ENCODE assay signal across 8 mouse cellular contexts in genomic region chr1:63446721-63447120, GRCm38 (mm10). TPM values are rescaled to one million over a fixed set of nuclear protein-coding genes. Genes with fewer than 3 reads are reported as not detected.
DNase-seq lines count a peak whose midpoint lies in the region; ATAC-seq and TF ChIP-seq lines count a peak whose summit lies in the region.

No protein-coding gene starts in this region.

- H3K27me3 ChIP-seq in ES-Bruce4 (ENCODE audit: control insufficient read depth, insufficient read depth, low read length, poor library complexity, severe bottlenecking): no peaks in the 10 kb centered on the region
- no peaks in the 10 kb centered on the region for H3K27me3 ChIP-seq in forebrain, postnatal 0 days (ENCODE audit: insufficient read depth, low read length)
- H3K27me3 ChIP-seq in liver, postnatal 0 days (ENCODE audit: insufficient read depth, low read length): peaks cover 24% of the 10 kb centered on the region

- no peak for DNase-seq in gastrocnemius, adult 2 months
- no peak for DNase-seq in gastrocnemius, adult 8-10 months (ENCODE audit: low spot score in 2 of 2)
- DNase-seq in forebrain, postnatal 0 days: no peak
- no peak for DNase-seq in liver, postnatal 0 days
- DNase-seq in kidney, adult 9 months: no peak
- DNase-seq in embryo, embryonic 10 days (ENCODE audit: low spot score): no peak

- no peak for ATAC-seq in forebrain, postnatal 0 days
- no peak for ATAC-seq in liver, postnatal 0 days
- no peak for ATAC-seq in megakaryocyte progenitor cell, adult 5-6 weeks (replicated peaks; ENCODE audit: poor library complexity)

- H3K4me2 ChIP-seq in forebrain, postnatal 0 days (ENCODE audit: low read depth): peak overlapping the region; percentile 94
- peak overlapping the region; percentile 64; the same call in 1 of the 2 replicates for H3K4me2 ChIP-seq in liver, postnatal 0 days (ENCODE audit: low read depth, low read length)

- peak overlapping the region; percentile 75 for H3K4me3 ChIP-seq in gastrocnemius, adult 2 months
- peak overlapping the region; percentile 78 for H3K4me3 ChIP-seq in ES-Bruce4 (ENCODE audit: low read depth, low read length)
- H3K4me3 ChIP-seq in forebrain, postnatal 0 days (ENCODE audit: low read depth, low read length): peak overlapping the region; percentile 71
- H3K4me3 ChIP-seq in liver, postnatal 0 days (ENCODE audit: low read depth, low read length): peak overlapping the region; percentile 48

- no peak for TF ChIP-seq POLR2A in ES-Bruce4 (IDR thresholded peaks at IDR 0.05; ENCODE audit: insufficient read depth, low read length)

- no peaks in the 10 kb centered on the region for H3K9me3 ChIP-seq in ES-Bruce4 (replicated peaks; ENCODE audit: control insufficient read depth, insufficient read depth, low read length, poor library complexity, severe bottlenecking)
- no peaks in the 10 kb centered on the region for H3K9me3 ChIP-seq in forebrain, postnatal 0 days (ENCODE audit: low read length)
- no peaks in the 10 kb centered on the region for H3K9me3 ChIP-seq in liver, postnatal 0 days (ENCODE audit: low read length)

- intact Hi-C loops in gastrocnemius, adult 2 months (cut with DNase I): no loop called here

- no peak for TF ChIP-seq CTCF in gastrocnemius, adult 2 months (IDR thresholded peaks at IDR 0.05)
- TF ChIP-seq CTCF in ES-Bruce4 (IDR thresholded peaks at IDR 0.05; ENCODE audit: low read depth, low read length): no peak
- TF ChIP-seq CTCF in forebrain, postnatal 0 days (IDR thresholded peaks at IDR 0.05; ENCODE audit: low read depth): no peak
- no peak for TF ChIP-seq CTCF in liver, postnatal 0 days (IDR thresholded peaks at IDR 0.05; ENCODE audit: low read depth)

- 56% methylated on average over 2 of the region's 2 CpGs for WGBS in forebrain, postnatal 0 days
- WGBS in liver, postnatal 0 days (ENCODE audit: insufficient replicate concordance): 68% methylated on average over 2 of the region's 2 CpGs

- no peak overlapping the region for H3K27ac ChIP-seq in gastrocnemius, adult 2 months
- no peak overlapping the region for H3K27ac ChIP-seq in ES-Bruce4 (ENCODE audit: insufficient read depth, low read length)
- H3K27ac ChIP-seq in forebrain, postnatal 0 days (ENCODE audit: low read depth, low read length): no peak overlapping the region
- H3K27ac ChIP-seq in liver, postnatal 0 days (ENCODE audit: low read depth): no peak overlapping the region

- H3K36me3 ChIP-seq in ES-Bruce4 (ENCODE audit: control insufficient read depth, insufficient read depth, low read length, poor library complexity, severe bottlenecking): peaks cover 15% of the 10 kb centered on the region; the same call in 1 of the 2 replicates
- H3K36me3 ChIP-seq in forebrain, postnatal 0 days (ENCODE audit: insufficient read depth): no peaks in the 10 kb centered on the region
- no peaks in the 10 kb centered on the region for H3K36me3 ChIP-seq in liver, postnatal 0 days (replicated peaks; ENCODE audit: insufficient read depth, low read length)

- peak overlapping the region; percentile 95 for H3K9ac ChIP-seq in ES-Bruce4 (ENCODE audit: low read depth, poor library complexity, severe bottlenecking)
- peak overlapping the region; percentile 85 for H3K9ac ChIP-seq in forebrain, postnatal 0 days
- H3K9ac ChIP-seq in liver, postnatal 0 days (replicated peaks): no peak overlapping the region

- peaks cover 1% of the 10 kb centered on the region for H3K4me1 ChIP-seq in ES-Bruce4 (ENCODE audit: control insufficient read depth, insufficient read depth, low read length)
- no peaks in the 10 kb centered on the region; the same call in 1 of the 2 replicates for H3K4me1 ChIP-seq in forebrain, postnatal 0 days (ENCODE audit: insufficient read depth)
- no peaks in the 10 kb centered on the region; the same call in 1 of the 2 replicates for H3K4me1 ChIP-seq in liver, postnatal 0 days (ENCODE audit: insufficient read depth)

- no peak for TF ChIP-seq EP300 in ES-Bruce4 (IDR thresholded peaks at IDR 0.05; ENCODE audit: insufficient read depth, low read depth, low read length)
- TF ChIP-seq EP300 in liver, postnatal 0 days (IDR thresholded peaks at IDR 0.05; ENCODE audit: low read depth): no peak

RNA-seq across cellular contexts. Expression of gene Adam23, which starts 1.0 kb away (rescaled TPM):
- total RNA-seq in gastrocnemius, adult 2 months (2021): 1 to 10 TPM in 1 of 2 experiments, under 1 TPM in 1; 0.59 to 1.6 TPM
- 1 to 10 TPM in 1 of 4 experiments, under 1 TPM in 3; 0.56 to 1.6 (median 0.87) TPM for total RNA-seq in gastrocnemius, adult 8-10 months (2022)
- 24.8 and 26.1 TPM in 2 replicates for polyA plus RNA-seq in ES-Bruce4 (2011; ENCODE audit: insufficient read depth, insufficient read length, low read depth, missing spikeins)
- total RNA-seq in forebrain, postnatal 0 days (2014; rRNA removed): 52.8 and 65.6 TPM in 2 replicates
- 11.2 and 16.4 TPM in 2 replicates for polyA plus RNA-seq in forebrain, postnatal 0 days (2015; fragmentation: Nextera tagmentation; extraction: Ambion mirVana)
- polyA plus RNA-seq in liver, postnatal 0 days (2015; fragmentation: Nextera tagmentation; extraction: Ambion mirVana): 4.5 and 6.1 TPM in 2 replicates
- not detected in 2 replicates for total RNA-seq in megakaryocyte progenitor cell, adult 5-6 weeks (2015)
- total RNA-seq in megakaryocyte progenitor cell, adult 5-6 weeks (2017): 0.37 TPM in 1 of 2 replicates, not detected in the other

Comparison
In these comparisons a context has a peak if more than half of its experiments do, and no peak if none do; other contexts are left out.
1. RNA of gene Adam23, which starts 1.0 kb away (total RNA-seq): 52.8 to 65.6 TPM in forebrain, postnatal 0 days; 0.59 to 1.6 TPM in gastrocnemius, adult 2 months, 0.56 to 1.6 TPM in gastrocnemius, adult 8-10 months and 0.37 TPM in megakaryocyte progenitor cell, adult 5-6 weeks; every median in the first group is over 10 times any median in the second.
2. Peak in every context shown above with its lines, with median percentiles within 50 percentile points of each other: H3K4me3 ChIP-seq.